Mouse (Mus musculus) liver, adult 2 months (tissue): ENCODE data around the gene Ptk7.
"Not testable (repeated sequence)": the region's sequence is repeated elsewhere in the genome, so short reads cannot be mapped to it uniquely, and the experiment has no call there.

Source experiments
- CTCF ChIP-seq: fragments of 200-500 bp; IDR thresholded peaks from 2 replicates; pipeline ENCODE4 v1.5.1; 2011; ENCODE audit warnings: low read depth, low read length, control low read depth
- POLR2A ChIP-seq: fragments of 200-500 bp; IDR thresholded peaks from 2 replicates; pipeline ENCODE4 v1.6.1; 2011; ENCODE audit warnings: low read length, control low read depth; ENCODE audit not compliant: insufficient read depth; ENCODE audit errors: extremely low read depth

DNA sequence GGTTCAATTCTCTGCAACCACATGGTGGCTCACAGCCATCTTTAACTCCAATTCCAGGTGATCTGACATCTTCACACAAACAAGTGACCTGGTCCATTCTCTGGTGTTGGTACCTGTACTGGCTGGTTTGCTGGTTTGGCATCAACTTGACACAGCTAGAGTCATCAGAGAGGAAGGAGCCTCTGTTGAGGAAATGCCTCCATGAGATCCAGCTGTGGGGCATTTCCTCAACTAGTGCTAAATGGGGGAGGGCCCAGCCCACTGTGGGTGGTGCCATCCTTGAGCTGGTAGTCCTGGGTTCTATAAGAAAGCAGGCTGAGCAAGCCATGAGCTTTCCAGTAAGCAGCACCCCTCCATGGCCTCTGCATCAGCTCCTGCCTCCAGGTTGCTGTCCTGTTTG lies 72.0 kb downstream of the Ptk7 start:
- not testable (repeated sequence) for TF ChIP-seq CTCF, POLR2A
